Mouse (Mus musculus): ENCODE results near the gene Cyp2s1.

Cyp2s1 gene

DNA sequence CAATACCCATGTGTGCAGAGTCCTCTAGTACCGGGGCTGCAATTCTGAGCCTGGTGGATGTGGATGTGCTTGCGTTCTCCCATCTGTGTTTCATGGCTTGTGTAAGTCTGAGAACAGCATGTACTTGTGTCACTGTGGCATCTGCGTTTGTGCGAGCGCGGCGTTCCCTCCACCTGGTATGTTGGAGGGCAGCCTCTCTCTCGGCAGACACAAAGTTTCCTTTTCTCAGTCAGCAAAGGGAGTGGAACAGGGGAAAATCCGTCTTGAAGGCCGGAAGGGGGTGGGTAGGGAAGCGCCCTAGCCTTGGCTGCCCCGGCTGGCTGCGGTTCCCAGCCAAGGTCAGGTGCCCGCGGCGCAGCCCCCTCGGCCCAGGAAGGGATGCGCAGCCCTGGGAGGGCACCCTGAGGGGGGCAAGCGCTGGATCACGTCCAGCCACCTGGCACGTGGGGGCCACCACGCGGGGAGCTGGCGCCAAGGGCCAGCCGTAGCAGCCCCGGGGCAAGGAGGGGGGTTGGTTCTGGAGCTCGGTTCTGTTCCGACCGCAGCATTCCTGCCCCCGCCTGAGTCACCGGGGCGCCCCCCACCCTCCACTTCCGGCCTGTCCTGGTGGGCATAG lies 35.3 kb downstream of the Cyp2s1 start:
- peak in 1 of 2 experiments; percentile 71 for DNase-seq (ENCODE audit: low spot score in 2 of 2)

DNA sequence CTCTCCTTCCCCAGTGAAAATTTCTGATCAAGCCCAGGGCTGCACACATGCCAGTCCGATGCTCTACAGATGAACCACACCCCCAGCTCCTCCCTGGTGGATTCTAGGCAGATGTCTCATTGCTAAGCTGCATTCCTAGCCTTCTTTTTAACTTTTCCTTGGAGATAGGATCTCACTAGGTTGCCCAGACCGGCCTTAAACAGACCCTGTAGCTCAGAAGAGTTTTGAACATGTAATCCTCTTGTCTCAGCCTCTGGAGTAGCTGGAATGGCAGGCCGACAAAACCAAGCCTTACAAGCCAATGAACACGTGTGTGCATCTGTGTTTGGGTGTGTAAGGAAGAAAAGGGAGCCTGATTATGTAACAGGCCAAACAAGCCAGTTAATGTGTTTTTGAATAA lies 36.0 kb downstream of the Cyp2s1 start:
- DNase-seq (ENCODE audit: low spot score in 2 of 2): no peak

DNA sequence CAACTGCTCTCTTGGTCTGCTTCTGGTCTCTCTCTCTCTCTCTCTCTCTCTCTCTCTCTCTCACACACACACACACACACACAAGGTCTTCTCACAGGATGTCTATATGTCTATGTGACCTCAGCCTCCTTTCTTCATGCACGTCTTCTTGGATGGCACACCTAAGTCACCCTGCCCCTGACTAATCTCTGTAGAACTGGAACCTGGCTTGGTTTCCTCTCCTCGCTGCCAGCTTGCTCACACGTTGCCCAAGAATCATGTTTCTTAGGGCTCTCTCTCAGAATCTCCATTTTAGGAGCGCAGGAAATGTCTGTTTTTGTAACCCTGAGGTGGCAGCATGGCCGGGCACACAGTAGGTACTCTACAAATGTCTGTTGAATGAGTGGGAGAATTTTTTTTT lies 36.7 kb downstream of the Cyp2s1 start:
- no peak for DNase-seq (ENCODE audit: low spot score in 2 of 2)

DNA sequence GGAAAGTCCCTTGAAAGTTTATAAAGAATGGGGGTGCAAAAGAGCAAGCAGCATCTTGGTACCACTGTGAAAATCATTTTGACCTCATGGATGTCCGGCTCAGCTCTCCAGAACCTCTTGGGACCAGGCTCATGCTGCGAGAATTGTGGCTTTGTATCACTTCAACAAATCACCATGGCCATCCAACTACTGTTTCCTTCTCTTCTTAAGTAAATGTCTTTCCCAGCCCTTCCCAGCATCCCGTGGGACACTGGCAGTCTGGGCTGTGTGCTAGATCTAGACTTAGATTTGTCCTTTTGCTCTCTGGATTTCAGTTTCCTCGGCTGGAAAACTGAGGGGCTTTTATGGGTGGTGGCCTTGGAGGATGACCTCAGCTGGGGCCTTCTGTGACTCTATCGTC lies 48.5 kb downstream of the Cyp2s1 start:
- DNase-seq (ENCODE audit: low spot score in 2 of 2): no peak

DNA sequence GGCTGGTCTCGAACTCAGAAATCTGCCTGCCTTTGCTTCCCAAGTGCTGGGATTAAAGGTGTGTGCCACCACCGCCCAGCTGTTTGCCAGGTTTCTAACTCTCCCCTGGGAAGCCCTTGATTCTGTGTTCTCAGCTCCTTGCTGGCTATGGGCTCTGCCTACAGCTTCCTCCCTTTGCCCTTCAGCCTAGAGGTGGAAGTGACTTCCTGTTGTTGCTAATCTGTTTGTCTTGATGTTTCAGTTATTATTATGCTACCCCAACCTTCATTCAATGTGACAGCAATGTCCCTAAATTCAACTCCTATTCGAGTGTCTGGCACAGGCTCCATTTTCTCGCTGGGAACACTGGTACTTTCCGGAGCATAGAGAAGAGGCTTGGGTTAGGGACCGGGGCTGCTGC lies 50.6 kb downstream of the Cyp2s1 start:
- no peak for DNase-seq (ENCODE audit: low spot score in 2 of 2)

DNA sequence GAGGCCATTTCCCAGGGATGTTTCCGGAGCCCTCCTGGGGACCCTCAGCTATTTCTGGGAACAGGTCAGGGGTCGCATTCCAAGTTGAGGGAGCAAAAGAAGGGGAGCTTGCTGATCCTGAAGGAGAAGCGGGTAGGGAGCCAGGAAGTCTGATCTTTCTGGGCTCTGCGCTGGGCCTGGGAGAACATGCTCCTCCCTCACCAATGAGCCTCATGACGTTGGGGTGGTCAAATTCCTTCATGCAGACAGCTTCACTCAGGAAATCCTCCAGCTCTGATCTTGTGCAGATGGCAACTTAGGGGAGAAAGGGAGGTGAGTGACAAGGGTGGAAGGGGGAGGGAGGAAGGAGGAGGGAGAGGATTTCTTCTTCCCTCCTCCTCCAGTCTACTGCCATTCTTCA lies 52.5 kb downstream of the Cyp2s1 start:
- DNase-seq (ENCODE audit: low spot score in 2 of 2): no peak

DNA sequence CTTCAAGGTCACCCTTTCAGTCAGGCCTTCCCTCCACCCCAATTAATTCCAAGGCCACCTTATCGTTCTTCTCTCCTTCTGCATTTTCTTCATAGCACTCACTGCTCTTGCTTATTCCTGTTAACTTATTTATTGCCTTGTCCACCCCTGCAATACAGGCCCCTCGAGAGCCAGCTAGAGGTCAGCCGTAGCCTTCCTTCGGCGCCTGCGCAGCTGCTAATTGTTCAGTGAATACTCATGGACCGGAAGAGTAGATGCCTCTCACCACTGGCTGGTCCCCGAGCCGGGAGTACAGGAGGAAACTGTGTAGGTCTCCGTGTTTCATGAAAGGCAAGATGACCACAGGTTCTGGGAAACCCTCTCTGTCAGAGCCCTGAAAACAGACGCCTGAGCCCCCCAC lies 53.0 kb downstream of the Cyp2s1 start:
- peak in 1 of 2 experiments; percentile 57 for DNase-seq (ENCODE audit: low spot score in 2 of 2)

DNA sequence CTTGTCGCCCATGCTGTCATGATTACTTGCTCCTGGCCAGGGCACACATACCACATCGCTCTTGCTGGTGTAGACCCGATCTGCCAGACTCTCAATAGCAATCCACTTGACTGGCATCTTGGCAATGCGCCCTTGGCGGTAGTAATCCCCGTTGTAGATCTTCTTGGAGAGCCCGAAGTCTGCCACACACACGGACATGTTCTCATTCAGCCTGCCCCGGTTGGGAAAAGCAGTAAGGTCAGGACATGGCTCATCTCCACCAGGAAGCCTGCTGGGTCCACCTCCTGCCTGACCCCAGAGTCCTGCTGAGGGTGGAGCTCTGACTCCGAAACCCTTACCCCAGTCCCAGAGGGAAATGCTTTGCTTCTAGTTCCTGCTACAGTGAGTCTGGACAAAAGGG lies 55.4 kb downstream of the Cyp2s1 start:
- no peak for DNase-seq (ENCODE audit: low spot score in 2 of 2)

DNA sequence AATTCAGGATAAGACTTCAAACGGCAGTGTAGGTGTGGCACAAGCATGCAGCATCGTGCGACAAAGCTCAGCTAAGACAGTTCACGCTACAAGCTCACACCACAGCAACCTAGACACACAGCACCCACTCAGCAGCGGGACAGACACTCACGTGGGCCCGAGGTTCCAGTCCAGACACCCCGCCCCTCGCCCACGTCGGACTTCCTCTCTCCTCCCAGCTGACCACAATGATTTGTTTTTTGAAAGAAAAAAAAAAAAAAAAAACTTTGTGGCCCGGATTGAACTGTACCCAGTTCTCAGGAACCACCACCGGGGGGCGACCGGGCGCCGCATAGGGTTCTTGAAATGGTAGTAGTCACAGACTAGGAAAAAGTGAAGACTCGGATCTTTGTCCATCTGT lies 60.7 kb downstream of the Cyp2s1 start:
- DNase-seq (ENCODE audit: low spot score in 2 of 2): peak; percentile 87 to 94

DNA sequence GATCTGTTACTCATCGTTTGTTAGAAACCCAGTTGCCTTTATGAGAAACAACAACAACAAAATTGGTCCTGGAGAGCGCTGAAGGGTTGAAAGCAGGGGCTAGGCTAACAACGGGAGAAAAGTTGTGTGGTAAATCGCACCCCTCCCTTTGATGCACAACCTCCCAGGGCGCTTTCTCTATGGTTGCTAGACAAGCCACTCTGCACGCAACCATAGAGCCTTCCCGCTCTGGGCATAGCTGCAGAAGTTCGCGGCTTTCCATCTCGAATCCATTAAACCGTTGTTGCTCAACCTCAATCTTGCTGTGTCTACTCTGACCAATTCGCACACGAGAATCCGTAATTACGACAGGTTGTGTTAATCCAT lies 61.3 kb downstream of the Cyp2s1 start:
- peak in 1 of 2 experiments; percentile 57 for DNase-seq (ENCODE audit: low spot score in 2 of 2)

DNA sequence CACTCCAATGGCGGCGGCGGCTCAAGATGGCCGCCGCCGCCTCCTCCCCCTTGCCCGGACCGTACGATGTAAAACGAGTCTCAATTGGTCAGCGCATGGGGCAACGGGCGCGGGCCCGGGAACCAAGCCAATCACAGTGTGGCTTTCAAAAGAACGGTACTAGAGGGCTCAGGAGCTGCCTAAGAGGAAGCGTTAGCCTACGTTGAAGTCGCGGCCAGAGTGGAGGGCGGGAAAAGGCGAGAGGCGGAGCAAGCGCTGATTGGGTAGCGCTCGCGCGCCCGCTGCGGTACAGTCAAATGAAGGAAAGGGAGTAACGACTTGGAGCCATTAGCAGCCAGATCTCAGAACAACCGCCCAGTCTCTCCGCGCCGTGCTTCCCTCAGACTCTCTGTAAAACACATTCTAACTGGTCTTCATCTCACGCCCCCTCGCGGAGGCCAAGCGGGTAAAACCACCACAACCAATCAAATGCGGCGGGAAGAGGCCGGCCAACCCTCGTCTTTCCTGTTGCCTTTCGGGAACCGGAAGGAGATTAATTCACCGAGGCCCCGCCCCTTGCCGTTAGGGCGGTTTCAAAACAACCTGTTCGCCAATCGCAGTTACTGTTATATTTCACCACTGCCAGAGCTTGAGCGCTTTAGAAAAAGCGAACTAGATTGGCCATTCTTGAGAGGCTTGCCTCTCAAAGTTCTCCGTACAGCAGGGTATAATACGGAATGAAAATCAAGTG lies 61.8 kb downstream of the Cyp2s1 start, which contains the start of gene Hnrnpul1:
Hnrnpul1 (minus strand) TSS at position 20 of the 730 bp plus-strand sequence.
- peak; percentile 99 for DNase-seq (ENCODE audit: low spot score in 2 of 2)

DNA sequence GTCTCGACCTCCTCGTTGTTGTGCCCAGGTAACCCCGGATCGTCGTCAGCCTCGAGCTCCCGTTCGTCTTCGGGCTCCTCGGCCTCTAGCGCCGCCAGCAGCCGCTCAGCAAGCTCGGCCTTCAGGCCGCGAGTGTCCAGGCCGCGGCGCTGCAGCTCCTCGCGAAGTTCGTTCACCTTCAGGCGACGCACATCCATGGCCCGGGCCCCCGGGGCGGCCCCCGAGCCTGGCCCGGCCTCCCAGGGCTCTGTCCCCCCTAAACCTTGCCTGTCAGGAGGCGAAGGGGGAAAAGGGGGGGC lies 62.3 kb downstream of the Cyp2s1 start:
- no peak for DNase-seq (ENCODE audit: low spot score in 2 of 2)

DNA sequence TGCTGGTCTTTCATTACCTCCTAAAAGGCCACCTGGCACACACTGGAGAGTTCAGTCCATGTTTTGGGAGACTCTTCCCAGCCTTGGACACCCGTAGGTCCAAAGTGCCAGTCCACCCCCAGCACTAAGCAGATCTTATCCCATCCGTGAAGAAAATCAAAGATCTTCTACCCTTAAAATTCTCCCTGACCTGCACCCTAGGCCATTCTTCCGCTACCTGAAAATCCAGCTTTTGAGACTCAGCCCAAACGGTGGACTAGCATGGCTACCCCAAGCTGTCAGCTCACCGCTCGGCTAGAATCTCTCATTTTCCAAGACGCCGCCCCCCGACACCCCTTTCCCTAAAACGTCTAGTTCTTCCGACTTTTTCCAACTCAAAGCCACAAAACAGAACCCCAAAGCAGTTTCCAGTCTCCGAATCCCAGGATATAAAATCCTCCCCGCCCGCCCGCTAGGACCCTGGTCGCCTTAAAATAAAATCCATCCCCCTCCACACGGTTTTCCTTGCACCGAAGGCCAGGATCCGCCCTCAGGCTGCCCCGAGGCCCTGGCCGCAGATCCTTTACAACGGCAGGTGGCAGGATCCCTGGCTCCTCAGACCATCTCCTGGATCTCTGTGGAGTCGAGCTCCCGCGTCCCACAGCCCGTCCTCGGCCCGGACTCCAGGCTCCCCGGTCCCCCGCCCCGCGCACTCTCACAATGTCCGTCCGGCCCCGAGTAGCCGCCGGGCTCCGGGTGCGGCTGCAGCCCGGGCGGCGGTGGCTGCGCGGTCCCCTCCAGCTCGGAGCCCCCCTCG lies 62.9 kb downstream of the Cyp2s1 start:
- DNase-seq (ENCODE audit: low spot score in 2 of 2): no peak

DNA sequence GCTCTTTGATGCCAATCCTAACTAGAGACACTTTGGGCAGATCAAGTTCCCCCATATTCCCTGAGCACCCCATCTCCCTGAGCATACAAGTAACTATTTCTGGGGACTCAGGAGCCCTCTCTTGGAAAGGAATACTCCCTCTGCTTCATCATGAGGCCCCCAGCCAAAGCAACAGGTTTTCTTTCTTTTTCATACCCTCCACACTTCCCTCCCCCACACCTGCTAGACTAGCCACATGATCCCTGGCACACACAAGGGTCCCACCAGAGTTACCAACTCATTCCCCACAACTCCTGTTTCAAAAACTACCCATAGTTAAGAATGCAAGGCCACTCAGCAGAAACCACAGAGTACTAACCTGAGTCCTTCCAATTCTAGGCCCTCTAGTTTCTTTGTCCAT lies 63.6 kb downstream of the Cyp2s1 start:
- DNase-seq (ENCODE audit: low spot score in 2 of 2): no peak
